Mouse (Mus musculus): ENCODE measurements around the gene Pola1.

Gene Pola1

DNA sequence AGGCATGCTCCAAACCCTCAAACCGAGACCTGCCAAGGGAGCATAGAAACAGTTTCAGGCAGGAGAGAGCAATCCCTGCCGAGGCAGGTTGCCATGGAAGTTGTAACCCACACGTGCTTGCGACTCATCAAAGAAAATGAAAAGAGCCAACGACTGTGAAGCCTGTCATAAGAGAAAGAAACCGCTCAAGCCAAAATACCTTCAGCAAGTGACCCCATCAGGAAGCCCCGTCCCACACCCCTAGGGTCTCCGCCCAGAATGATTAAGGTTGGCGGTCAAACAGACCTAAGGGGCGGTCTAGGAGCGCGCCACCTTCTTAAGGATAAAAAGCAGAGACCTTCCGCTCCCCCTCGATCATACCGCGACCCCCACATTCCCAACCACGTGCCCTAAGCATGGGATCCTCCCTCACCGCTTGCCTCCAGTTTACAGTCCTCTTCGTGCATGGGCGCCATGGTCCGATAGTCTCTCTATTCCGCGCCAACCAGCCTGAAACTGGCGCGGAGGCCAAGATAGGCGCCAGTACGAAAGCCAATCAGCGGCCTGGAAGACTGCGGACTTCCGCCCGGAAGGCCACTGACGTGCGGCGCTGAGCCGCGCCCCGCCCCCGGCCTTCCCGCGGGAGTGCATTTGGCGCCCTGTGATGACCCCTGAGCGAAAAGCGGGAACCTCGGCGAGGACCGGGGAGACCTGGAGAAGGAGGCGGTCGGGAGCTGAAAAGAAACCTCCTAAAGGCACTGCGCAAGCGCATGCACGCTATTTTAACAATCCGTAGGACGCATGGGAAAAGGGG lies at the start of gene Pola1:
TSS of gene Pola1 (minus strand) at position 499 of the 793 bp plus-strand sequence.
- DNase-seq (ENCODE audit: low read depth, low spot score): peak; percentile 82

DNA sequence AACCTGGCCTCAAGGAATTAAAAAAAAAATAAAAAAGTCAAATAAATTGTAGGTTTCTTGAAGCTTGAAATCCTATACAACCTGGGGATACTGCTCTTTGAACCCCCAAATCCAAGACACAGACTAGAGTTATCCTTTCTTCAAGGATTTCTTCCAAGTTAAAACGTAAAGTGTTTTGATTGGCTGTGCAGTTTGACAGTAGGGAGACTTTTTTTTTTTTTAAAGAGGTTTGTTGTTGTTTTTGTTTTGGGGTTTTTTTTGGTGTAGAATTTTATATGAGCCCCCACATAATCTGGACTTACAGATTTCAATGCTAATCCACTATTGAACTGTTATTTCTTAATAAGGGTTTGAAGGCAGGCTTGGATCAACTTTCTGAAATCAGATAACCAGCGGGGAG lies 44.3 kb upstream of the Pola1 start:
- no peak for DNase-seq (ENCODE audit: low read depth, low spot score)

DNA sequence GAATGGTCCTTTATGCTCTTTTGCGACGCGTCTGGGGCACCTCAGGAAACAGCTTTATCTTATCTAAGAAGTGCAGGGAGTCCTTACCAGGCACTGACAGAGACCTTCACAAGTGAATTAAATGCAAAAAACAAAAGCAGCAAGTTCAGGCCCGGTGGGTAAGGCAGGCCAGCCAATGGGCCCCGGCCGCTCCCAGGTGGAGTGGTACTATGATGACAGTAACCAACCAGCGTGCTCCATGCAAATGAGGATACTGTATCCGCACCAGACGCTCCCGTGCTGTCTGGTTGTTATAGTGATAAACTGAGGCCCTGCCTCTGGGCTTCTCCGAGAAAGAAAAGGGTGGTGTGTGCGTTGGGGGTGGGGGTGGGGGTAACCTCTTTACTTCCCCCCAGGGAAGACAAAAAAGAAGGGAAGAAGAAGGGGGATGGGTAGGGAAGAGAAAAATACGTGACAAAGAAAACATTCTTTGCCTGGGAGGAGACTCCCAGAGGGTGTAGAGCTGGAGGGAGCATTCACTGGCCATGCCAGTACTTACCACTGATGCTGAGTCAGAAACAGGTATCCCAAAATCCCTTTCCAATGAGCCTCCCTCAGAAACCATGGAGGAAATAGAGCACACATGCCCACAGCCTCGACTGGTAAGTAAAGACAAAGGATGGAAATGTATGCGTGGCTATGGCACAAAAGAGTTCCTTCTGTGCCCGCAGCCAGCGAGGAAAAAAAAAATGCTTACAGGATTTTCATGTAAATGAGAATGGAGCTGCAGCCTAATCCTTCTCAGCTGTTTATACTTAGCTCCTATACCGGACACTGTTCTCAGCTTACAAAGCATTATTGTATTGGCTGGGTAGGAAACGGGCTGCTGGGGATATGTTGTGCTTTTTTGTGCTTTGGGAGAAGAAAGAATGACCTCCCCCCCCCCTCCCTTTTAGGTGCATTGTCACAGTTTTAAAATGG lies 43.2 kb upstream of the Pola1 start:
- DNase-seq (ENCODE audit: low read depth, low spot score): peak; percentile 69

DNA sequence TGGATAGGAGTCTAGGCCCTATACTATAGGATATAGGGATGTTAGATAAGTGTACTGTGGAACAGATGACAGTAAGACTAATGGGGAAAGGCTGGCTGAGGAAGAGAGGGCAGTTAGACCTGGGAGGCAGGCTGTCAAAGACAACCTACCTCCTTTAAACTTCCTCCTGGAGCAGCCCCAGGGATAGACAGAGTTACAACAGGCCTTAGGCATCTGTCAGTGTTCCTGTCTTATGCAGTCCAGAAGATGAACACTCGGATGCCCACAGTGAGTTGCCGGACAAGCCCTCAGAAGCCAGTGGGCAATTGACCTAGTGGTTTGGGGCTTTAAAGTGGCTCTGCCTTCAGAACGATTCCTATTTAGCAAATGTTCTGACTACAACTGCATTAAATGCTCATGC lies 42.5 kb upstream of the Pola1 start:
- no peak for DNase-seq (ENCODE audit: low read depth, low spot score)

DNA sequence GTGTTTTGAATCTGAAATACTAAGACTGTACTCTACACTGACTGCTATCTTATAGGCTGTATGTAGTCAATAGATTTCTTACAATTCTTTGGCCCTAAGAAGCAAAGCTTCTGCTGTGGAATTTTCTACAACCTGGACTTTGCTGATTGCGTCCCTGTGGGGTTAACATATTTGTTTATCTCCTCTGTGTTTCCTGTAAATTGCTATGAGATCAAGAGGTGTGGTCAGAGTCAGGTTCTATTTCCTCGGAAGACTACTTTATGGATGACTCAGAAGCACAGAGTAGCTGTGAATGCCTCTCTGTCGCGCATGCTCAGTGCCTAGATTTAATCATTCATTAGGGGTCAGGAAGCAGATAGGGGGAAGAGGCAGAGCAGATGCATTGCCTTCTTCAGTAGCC lies 32.8 kb upstream of the Pola1 start:
- peak; percentile 6 for DNase-seq (ENCODE audit: low read depth, low spot score)

DNA sequence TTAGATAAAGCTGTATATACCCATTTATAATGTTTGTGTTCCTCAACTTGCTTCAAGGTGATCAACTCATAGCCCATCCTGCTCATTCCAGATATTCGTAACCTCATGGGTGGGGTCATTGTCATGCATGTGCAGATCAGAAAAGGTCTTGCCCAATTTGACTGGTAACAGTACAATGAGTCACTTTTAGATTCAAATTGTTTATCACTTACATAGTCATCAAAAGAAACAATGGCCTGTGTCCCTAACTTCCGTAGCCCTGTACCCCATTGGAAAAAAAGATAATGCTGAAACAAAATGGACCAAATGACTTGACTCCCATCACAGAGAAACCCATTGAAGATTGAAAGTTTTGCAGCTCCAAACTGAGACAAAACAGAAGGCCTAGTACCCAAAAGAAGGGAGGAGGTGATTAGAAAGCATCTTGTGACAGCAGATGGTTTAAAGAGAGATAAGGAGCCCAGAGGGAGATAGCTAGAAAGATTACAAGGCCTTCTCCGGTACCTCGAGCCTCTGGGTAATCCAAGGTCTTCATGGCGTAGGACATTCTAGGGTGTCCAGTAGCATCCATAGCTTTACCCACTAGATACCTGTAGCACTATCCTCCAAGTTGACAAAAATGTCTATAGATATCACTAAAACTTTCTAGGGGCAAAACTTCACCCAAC lies 32.1 kb upstream of the Pola1 start:
- DNase-seq (ENCODE audit: low read depth, low spot score): no peak

DNA sequence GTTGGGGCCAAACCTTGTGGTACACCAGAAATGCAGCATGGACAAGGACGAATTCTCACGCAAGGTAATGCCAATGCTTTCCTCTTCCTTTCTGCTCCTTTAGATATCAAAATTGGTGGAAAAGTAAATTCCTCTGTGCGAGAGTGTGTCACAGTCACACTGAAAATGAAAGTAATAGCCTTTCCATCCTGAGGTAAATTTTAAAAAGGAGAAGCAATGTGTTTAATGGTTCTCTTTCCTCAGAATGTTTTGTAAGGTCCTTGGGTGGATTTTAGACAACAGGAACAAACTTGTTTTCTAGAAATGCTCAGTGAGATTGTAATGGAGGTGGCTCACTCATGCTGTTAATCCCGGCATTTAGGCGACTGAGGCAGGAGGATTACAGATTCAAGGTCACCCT lies 23.2 kb upstream of the Pola1 start:
- no peak for DNase-seq (ENCODE audit: low read depth, low spot score)

DNA sequence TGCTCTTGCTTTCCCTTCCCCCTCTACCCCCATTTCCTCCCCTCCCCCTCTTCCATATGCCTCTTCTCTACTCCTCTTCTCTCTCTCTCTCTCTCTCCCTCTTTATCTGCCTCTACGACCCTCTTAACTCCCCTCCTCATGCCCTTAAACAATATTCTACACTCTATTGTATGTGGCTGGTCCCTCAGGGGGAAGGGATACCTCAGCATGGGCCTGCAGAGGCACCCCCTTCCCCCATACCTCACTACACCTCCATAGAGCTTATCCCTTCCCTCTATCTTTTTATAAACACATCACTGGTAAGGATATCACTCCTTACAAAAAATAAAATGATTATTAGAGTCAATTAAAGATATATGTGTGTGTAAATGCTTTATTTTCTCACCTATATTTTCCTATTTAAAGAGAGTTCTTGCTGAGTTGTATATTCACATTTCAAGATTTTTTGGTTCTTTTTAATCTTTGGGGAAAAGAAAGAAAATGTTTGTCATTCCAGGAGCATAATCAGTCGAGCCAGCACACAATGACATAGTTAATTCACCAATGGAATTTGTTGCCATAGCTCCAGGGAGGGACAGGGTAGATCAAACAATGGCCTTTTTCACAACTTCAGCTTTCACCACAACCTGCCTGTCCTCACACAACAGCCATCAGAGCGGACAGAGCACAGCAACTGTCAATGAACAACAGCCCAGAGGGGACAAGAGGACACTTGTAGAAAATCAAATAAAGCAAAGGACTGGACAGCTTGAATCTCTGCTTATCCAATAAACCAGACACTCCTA lies 22.5 kb upstream of the Pola1 start, which contains the start of gene Pcyt1b:
TSS of gene Pcyt1b (plus strand) at position 646 of the 785 bp plus-strand sequence.
- DNase-seq (ENCODE audit: low read depth, low spot score): no peak

DNA sequence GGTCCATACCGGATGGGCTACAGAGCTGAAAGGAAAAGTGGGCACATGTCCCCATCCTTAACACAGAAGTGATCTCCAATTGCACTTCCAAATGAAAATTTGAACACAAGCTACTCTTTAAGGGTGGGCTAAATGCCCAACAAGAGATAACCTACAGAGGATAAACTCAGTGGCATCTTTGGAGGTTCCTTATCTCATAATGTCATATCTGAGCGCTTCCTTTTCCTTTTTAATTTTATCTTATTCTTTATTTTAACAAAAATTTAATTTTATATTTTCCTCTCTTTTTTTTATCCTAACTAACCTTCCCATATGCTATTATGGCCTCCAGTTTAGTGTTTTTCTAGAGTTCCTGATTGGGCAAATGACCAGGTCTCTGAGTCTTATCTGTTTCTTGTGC lies 18.8 kb upstream of the Pola1 start:
- no peak for DNase-seq (ENCODE audit: low read depth, low spot score)

DNA sequence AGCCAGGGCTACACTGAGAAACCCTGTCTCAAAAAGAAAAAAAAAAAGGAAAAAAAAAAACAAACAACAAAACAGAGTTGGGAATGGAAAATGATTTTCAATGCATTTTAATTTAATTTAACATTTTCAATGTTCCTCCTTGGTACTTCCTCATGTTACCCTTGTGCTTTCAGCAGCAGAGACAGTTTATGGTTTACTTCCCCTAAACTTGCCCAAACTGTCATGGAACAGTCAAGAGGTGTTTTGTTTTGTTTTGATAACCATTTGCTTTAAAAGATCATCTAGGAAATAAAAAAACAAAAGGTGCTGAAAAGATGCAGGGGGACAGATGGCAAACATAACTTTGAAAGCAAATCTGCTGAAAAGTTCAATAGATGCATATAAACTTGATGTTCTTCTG lies 12.1 kb upstream of the Pola1 start:
- no peak for DNase-seq (ENCODE audit: low read depth, low spot score)

DNA sequence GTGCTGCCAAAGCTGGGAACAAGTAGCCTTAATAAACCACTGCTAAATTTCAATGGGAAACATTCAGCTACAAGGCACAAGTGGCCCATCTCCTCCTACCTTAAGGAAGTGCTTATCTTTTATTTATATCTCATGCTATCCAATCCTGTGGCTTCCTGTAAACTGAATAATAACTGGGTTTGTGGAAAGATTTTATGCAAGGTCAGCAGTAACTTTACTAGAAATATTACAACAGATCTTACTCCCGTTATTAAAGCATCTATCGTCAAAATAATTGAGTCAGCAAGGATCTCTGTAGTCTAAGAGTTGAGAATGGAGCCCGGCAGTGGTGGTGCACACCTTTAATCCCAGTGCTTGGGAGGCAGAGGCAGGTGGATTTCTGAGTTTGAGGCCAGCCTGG lies 11.6 kb upstream of the Pola1 start:
- DNase-seq (ENCODE audit: low read depth, low spot score): no peak

DNA sequence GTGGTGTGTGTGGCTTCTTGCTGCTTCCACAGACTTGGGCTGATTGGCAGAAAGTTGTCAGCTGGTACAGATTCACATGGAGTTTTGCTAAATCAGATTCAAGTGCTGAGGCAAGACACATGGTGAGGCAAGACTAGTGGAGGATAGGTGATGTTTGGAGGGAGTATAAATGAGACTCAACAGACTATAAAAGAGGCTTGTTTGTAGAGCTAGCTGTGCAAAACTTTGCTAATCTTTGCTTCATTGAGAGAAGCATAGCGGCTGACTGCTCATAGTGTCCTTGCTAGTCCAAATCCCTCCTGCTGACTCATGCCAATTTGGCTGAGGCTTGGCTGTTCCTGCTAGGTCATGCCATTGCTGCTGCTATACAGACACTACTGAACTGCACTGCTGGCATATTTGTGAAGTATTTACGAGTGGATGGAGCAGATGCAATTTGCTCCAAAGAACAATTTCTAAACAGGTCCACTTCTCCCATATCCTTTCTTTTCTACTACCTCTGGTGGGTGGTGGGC lies 3.0 kb upstream of the Pola1 start:
- DNase-seq (ENCODE audit: low read depth, low spot score): no peak

DNA sequence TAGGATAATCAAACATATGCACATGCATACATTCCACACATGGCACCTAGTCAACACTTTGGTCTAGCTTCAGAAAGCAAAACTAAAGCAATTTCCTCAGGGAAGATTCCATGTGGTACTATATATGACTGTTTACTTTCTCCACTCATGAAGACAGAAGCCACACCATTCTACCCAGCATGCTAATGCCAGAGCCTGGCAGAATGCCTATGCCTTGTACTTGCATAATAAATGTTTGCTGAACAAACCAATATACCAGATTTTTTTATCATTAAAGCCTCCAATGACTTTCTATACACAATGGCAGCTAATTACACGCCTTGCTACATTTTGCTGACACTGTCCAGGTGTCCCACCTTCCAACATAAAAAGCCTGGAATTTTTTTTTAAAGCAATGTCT lies 1.7 kb downstream of the Pola1 start:
- no peak for DNase-seq (ENCODE audit: low read depth, low spot score)

DNA sequence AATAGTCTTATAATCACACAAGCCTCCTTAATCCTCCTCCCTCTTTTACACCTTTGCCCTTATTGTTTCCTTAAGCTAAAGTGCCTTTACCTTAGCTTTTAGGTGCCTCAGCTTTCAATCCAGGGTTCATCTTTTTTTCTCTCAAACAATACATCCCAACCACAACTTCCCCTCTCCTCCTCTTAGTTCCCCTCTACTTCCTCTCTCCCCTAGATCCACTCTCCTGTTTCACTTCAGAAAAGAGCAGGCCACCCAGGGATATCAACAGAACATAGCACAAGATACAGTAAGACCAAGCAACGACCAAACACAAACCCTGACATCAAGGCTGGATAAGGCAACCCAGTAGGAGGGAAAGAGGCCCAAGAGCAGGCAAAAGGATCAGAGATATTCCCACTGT lies 29.7 kb downstream of the Pola1 start:
- DNase-seq (ENCODE audit: low read depth, low spot score): no peak

DNA sequence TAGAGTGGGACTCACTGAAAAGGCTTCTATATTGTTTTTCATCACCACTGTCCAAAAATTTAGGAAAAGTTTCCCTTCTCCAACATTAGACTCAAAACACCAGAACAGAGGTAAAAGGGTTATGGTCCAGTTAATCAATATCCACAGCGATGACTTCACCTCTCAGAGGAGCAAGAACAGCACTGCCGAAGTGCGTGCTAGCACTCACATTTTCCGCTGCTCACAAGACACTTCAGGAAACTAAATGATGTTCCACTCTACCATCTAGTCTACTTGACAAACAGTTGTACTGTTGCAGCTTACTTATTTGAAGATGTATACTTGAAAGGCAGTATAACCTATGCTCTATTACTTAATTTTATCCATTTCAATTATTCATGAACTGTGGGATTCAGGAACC lies 37.7 kb downstream of the Pola1 start:
- peak; percentile 3 for DNase-seq (ENCODE audit: low read depth, low spot score)

DNA sequence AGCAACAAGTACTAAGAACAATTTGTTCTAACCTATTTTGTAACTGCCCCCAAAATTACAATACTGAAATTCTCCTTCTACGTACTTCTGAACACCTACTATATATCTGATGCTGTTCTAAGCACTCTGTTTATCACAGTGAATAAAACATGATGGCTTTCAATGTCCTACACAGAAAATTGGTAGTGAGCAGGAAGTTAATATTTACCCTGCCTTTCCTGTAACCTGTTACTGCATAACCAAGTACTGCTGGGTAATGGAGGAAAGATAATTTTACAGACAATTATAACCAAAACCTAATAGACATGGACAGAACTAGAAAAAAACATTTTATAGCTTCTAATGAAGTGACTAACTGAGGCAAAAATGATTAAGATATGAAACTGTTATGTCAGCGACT lies 51.0 kb downstream of the Pola1 start:
- no peak for DNase-seq (ENCODE audit: low read depth, low spot score)

DNA sequence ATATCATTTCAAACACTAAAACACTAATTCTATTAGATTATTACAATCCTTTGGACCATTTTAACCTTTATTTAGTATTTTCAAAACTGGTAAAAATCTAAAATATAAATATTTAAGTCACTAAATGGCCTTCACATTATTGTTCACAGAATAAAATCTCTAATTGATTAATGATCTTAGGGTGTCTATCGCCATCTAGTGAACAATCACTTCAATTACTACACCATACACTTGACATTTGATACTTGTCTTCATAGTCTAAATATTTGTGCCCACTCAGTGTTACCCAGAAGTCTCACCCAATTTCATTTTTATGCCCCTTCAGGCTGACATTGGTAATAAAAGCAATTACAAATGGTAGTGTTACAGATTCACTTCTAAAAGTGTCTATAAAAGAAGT lies 74.8 kb downstream of the Pola1 start:
- peak; percentile 4 for DNase-seq (ENCODE audit: low read depth, low spot score)

DNA sequence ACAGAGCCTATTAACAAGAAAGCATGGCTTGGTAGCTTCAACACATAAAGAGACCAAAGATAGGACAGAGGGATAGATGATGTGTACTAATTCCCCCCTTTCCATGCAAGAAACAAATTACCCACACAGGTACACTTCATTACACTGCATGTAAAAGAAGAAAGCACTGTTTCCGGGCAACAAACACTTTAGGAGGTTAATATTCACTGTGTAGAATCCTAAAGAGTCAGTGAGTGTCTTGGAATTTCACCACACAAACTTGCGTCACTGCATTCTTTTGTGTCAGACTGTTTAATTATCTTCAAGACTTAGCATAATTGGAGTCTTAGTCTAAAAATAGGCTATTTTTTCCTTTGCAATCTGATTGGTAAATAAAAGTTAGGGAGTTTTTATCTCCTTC lies 92.2 kb downstream of the Pola1 start:
- no peak for DNase-seq (ENCODE audit: low read depth, low spot score)

DNA sequence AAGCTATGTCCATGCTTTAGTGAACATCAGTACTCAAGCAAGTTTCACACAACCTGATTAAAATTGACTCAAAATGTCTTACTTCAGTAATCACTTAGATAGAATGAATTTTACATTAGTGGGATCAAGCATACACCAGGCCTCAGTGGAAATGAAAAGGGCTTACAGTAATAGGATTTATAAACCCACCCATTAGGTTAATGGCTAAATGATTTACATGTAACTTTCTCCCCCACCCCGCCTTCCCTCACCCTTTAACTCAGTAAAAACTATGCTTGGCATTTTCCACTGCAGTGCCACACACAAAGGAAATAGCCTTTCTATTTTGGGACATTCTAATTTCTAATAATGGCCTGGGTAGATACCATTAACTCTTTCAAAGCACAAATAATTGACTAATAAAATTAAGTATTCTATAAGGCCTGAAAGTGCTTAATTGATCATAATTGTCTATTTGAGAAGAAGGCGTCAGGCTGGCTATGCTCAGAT lies 129.0 kb downstream of the Pola1 start:
- no peak for DNase-seq (ENCODE audit: low read depth, low spot score)

DNA sequence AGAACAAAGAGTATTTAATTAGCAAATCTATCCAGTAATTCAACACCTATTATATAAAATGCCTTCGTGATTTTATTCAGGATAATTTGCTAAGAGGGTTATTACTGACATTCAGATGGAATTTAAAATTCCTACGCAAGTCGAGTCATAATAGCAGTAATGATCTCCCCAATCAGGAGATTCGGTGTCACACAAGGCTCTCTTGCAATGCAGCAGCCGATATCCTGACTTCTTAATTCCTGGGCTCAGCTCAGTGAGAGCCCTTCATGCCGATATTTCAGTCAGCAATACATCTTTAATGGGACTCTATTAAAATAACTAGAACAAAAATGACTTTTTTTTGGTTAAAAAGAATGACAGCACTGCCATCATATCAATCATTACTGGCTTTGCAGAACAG lies 134.4 kb downstream of the Pola1 start:
- DNase-seq (ENCODE audit: low read depth, low spot score): no peak

DNA sequence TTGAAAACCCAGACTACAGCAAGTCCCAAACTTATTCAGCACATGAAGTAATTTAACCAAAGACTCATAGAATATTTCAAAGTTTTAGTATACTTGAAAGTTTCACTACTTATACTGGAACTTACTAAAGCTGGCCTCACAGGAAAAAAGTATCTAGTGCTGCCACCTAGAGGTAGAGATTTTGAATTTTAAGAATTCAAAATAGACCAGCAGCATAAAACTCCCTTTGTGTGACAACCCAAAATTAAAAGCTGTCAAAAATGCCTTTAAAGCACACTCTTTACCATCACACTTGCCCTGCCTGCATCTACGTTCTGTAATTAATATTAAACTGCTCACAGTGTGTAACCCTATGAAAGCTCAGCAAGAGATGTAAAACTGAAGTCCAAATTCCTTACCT lies 166.2 kb downstream of the Pola1 start:
- DNase-seq (ENCODE audit: low read depth, low spot score): peak; percentile 6

All from CD4-positive helper T cell, adult 2 months (primary cell).